Mouse (Mus musculus) monocyte, adult 5-6 weeks (primary cell): Measurements from ENCODE around the gene Dhx8. TPM values are rescaled to one million over a fixed set of nuclear protein-coding genes. Genes with fewer than 3 reads are reported as not detected.
A peak's percentile ranks its signal among the peaks of the same experiment; 100 is the strongest.

Source experiments
- ATAC-seq: fragments of 153-309, 156-312 bp; replicated peaks from 2 replicates; pipeline ENCODE4 v1.8.0; 2017; ENCODE audit warnings: mild to moderate bottlenecking; ENCODE audit not compliant: low TSS enrichment, insufficient number of reproducible peaks, severe bottlenecking, poor library complexity, low FRiP score
- total RNA-seq: library from RNA; stranded (forward); fragments of 200-1000, 200-491, 200-594 nt; gene quantifications from 3 replicates; pipeline ENCODE4 v1.2.3, GENCODE M21; 2017

Dhx8 gene
- 45.9 to 64.3 TPM (median 49.0 TPM) in 3 replicates for total RNA-seq

- ATAC-seq: peak; percentile 98
These were observed at the start of gene Dhx8 for GRCm38 (mm10) chr11:101732518-101733440. Gene Dhx8, plus strand, starts transcription at chr11:101732919.

GRCm38 (mm10) chr11:101687351-101688301 lies 45.1 kb upstream of the Dhx8 start:
- ATAC-seq: no peak

DNA sequence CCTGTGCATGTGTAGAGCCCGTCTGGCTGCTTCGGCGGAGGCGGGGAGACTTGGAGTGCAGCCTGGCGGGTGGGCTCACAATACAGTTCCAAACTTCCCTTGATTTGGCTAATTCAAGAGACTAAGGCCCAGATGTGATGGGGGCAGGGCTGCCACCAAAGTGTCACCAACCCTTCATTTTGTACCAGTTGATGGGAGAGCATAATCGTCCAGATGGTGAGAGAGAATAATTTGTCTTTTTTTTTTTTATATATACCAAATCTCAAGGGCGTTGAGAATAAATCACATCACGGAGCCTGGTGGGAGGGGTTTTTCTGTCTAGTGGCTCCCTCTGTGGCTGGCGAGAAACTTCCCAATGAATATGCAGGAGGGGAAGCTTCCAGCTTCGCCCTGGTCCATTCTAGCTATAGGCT lies 43.0 kb upstream of the Dhx8 start:
- ATAC-seq: no peak

- no peak for ATAC-seq
These were observed 42.4 kb upstream of the Dhx8 start for GRCm38 (mm10) chr11:101690326-101690725.

DNA sequence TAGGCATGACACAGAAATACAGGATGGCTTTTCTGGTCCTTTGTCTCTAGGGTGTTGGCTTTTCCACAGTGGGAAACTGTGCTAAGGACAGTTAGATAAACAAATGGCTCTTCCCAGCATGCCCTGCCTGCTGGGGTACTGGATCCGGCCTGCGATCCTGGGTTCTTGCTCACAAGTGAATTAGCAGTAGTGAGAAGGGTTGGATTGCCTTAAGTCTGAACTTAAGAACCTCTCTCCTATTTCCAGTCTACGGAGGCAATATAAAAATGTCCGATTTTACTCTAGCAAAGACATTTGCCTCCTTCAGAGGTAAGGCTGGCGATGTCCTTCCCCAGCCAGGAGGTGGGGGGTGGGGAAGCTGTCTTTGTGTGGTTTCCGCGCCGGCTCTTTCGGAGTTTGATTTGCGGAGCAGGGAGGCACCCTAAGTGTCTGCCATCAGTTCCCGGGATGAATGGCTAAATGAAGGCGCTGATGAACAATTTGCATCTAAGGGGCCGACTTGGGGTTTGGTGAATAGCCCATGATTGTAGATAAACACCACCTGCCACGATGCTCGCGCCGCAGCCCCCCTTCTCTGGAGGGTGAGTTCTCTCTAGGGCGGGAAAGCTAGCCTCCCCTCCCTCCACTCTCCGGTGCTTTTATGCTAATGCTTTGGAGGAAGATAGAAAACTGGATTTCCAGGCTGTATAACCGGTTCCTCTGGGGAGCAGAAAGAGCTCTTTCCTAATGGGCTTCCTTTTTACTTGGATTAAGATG lies 36.6 kb upstream of the Dhx8 start:
- ATAC-seq: no peak

DNA sequence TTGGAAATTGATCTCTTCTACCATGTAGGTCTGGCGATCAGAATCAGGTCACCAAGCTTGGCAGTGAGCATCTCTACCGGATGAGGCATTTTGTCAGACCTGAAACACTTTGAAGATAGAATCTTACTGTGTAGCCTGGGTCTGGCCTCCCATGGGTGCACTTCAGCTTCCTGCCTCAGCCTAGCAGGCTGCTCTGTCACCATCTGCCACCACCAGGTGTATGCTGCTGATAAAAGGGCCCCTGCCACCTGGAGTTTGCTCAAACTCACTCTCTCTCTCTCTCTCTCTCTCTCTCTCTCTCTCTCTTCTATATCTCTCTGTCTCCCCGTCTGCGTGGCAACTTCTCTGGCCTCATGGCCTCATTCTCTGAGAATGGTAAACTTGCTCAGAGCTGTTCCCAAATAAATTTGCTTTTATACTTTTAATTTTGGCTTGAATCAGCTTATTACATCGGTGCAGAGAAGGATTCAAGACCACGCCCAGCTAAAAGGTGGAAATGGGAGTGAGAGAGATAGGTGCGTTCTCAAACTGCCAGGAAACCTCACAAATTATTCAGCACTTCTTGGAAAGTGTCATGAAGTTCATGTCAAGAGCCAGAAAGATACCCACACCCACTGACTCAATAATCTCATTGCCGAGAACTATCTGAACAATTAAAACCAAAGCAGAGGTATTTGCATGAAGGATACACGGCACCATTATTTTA lies 35.4 kb upstream of the Dhx8 start:
- ATAC-seq: no peak

DNA sequence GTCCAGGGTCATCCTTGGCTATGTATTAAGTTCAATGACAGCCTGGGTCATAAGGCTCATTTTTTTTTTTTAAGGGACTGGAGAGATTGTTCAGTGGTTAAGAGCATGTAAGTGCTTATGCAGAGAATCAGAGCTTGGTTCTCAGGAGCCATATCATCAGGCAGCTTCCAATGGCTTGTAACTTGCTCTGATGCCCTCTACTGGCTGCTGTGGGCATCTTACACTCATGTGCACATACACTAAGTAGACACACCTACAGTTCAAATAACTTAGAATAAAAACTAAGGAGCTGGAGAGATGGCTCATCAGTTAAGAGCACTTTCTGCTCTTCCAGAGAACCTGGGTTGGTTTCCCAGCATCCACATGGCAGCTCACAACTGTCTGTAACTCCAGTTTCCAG lies 34.6 kb upstream of the Dhx8 start:
- ATAC-seq: no peak

- ATAC-seq: no peak
These were observed 33.2 kb upstream of the Dhx8 start for GRCm38 (mm10) chr11:101699556-101699955.

DNA sequence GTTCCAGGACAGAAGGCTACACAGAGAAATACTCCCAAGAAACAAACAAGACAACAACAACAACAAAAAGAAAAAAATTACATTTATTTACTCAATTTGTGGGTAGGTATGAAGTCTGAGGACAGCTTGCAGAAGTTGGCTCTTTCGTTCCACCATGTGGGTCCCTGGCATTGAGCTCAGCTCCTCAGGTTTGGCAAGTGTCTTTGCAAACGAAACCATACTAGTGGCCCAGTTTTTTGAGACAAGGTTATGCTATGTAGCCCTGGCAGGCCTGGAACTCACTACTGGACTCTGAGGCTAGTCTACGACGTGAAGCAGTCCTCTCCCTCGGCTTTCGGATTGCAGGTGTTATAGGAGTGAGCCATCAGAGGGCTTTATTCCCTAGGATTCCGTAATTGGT lies 32.7 kb upstream of the Dhx8 start:
- ATAC-seq: no peak

GRCm38 (mm10) chr11:101700446-101700845 lies 32.3 kb upstream of the Dhx8 start:
- no peak for ATAC-seq

- no peak for ATAC-seq
These were observed 28.6 kb upstream of the Dhx8 start for GRCm38 (mm10) chr11:101704081-101704480.

- no peak for ATAC-seq
These were observed 25.8 kb upstream of the Dhx8 start for GRCm38 (mm10) chr11:101706764-101707448.

DNA sequence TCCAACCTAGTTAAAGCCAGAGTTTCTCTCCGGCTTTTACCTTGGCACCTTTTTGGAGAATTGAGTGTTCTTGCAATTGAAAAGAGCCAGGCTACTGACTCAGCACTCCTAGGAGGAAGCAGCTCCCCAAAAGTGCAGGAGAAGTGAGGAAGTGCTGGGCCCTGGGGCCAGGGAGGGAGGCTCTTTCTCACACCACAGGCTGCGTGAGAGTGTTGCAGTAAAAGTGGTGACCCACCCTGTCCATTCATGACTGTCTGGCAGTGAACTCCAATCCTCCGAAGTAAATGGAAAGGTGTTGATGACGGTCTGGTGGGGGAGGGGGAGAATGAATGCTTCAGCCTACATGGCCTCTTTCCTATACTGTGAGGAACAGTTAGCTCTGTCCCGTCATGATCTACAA lies 24.2 kb upstream of the Dhx8 start:
- peak; percentile 66; the same call in 1 of the 2 replicates for ATAC-seq

GRCm38 (mm10) chr11:101712811-101713210 lies 19.9 kb upstream of the Dhx8 start:
- no peak for ATAC-seq

DNA sequence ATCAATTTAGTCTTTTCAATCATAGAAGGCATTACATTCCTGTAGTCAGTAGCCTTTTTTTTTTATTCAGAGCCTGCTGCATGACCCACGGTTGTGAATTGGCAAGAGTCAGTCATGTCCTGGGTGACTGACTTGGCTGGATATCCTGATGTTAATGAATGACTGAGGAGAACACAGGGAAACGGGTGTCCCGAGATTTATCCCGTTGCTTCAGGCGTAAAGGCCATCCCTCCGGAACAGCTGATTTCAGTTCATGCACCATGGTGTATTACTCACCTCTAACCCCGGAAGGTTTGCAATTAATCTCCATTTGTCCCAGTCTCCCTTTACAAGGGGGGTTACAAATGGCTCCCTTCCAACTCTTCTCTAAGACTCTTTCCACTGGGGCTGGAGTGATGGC lies 18.7 kb upstream of the Dhx8 start:
- no peak for ATAC-seq

DNA sequence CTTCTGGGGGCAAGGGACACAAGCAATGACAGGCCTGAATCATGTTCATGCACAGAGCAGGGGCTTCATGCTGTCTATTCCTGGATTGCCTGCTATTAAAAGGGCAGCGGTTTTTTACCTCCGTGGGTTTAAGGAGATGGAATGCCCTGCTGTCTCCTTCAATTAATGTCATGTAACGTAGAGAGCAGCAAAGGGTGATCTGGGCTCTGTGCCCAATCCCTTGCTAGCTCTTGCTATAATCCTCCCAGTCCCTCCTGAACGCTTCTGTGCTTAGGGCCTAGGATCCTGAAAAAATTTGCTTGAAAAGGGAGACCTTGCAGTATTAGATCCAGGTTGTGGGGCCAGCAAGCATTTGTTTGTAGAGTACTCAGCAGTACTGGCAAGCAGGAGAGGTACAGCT lies 14.4 kb upstream of the Dhx8 start:
- no peak for ATAC-seq

DNA sequence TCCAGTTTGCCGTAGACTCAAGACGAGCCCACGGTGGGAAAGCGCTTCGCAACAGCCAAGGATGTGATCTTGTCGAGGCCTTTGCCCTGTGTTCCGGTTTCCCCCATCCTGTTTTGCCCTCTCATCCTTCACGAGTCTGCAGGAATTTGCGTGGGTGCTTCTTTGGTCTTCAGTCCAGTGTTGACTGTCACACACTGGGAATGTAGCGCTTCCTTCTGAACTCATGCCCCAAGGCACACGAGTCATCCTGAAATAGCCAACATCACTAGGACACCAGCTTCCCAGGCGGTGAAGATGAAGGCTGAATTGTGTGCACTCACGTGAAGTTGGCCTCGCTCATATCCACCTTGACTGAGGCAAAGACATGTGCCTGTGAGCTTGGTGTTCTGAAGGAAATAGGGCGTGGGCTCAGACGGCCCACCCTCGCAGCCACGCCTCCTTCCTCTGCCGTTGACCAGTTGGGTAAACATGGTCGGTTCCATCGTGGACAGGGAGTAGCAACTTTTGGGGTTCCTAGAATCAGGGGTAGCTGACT lies 12.7 kb upstream of the Dhx8 start:
- no peak for ATAC-seq
